Mouse (Mus musculus) colon, adult 2 months (tissue): ENCODE measurements around the gene Nrxn3. TPM values are rescaled to one million over a fixed set of nuclear protein-coding genes. Genes with fewer than 3 reads are reported as not detected.

ENCODE experiments used
- polyA plus RNA-seq: library from polyadenylated mRNA; depleted of rRNA; stranded (reverse); fragments of >200 nt; gene quantifications from 2 replicates; pipeline ENCODE4 v1.2.3, GENCODE M21; 2012; rRNA removed

Gene Nrxn3
- polyA plus RNA-seq: 0.22 and 0.25 TPM in 2 replicates

GRCm38 (mm10) chr12:88722691-88723070 is at the start of gene Nrxn3:
Gene Nrxn3 (plus strand): TSS chr12:88722876.

